Mouse (Mus musculus) CH12.LX (cell line): ENCODE measurements around the gene Zfand4. TPM values are rescaled to one million over a fixed set of nuclear protein-coding genes. Genes with fewer than 3 reads are reported as not detected.
A peak's percentile ranks its signal among the peaks of the same experiment; 100 is the strongest.

Experiments used
- DNase-seq: peaks from one replicate; pipeline ENCODE4 v3.0.0-alpha.2; 2013; ENCODE audit errors: extremely low read depth
- H3K27ac ChIP-seq: 2 replicates; pipeline ENCODE4 v1.5.1; 2012; ENCODE audit warnings: low read depth, mild to moderate bottlenecking, control low read depth, moderate library complexity; ENCODE audit not compliant: insufficient read depth
- H3K27me3 ChIP-seq: replicated peaks from 2 replicates; pipeline ENCODE3; 2012; ENCODE audit warnings: inconsistent platforms
- H3K36me3 ChIP-seq, 2 experiments: replicated peaks in 1 of 2; 2 replicates each; pipeline versions ENCODE3 to v1.6.1; 2012; ENCODE audit warnings: inconsistent platforms in 1 of 2, low read length in 1 of 2, mild to moderate bottlenecking in 1 of 2, mixed read lengths in 1 of 2, moderate library complexity in 1 of 2; ENCODE audit not compliant: control insufficient read depth in 1 of 2, insufficient read depth in 1 of 2
- H3K4me1 ChIP-seq, 2 experiments: 2 replicates each; pipeline ENCODE4 v1.6.1; 2012; ENCODE audit warnings: inconsistent platforms in 1 of 2, moderate library complexity in 1 of 2; ENCODE audit not compliant: insufficient read depth in 2 of 2, control insufficient read depth in 1 of 2
- H3K4me2 ChIP-seq: 2 replicates; pipeline ENCODE4 v1.6.1; 2012; ENCODE audit warnings: low read depth, mild to moderate bottlenecking, control low read depth; ENCODE audit not compliant: poor library complexity, insufficient read depth, severe bottlenecking
- H3K4me3 ChIP-seq, 3 experiments: fragments of 150-350 bp in 1 of 3; sonication (generic) in 1 of 3; replicated peaks in 1 of 3; 2 replicates each; pipeline versions ENCODE3 to v1.5.1; 2011 to 2012; ENCODE audit warnings: low read depth in 2 of 3, low read length in 2 of 3, mild to moderate bottlenecking in 2 of 3, moderate library complexity in 2 of 3, control low read depth in 1 of 3, improper control_type of control experiment in 1 of 3, inconsistent platforms in 1 of 3, mixed read lengths in 1 of 3; ENCODE audit not compliant: poor library complexity in 1 of 3
- H3K79me2 ChIP-seq: replicated peaks from 2 replicates; pipeline ENCODE4 v1.6.1; 2012; ENCODE audit warnings: mild to moderate bottlenecking, moderate library complexity; ENCODE audit not compliant: control insufficient read depth, poor library complexity, insufficient read depth, severe bottlenecking; ENCODE audit errors: extremely low read depth
- H3K9ac ChIP-seq: 2 replicates; pipeline ENCODE4 v1.6.1; 2012; ENCODE audit warnings: low read depth, mild to moderate bottlenecking, control low read depth, moderate library complexity; ENCODE audit not compliant: insufficient read depth
- H3K9me3 ChIP-seq: replicated peaks from 2 replicates; pipeline ENCODE3; 2012; ENCODE audit warnings: low read length, inconsistent platforms, mixed read lengths
- CHD2 ChIP-seq: IDR thresholded peaks from 2 replicates; pipeline ENCODE4 v1.6.1; 2011; ENCODE audit warnings: low read length, improper control_type of control experiment
- GABPA ChIP-seq: IDR thresholded peaks from 2 replicates; pipeline ENCODE4 v1.6.1; 2012; ENCODE audit warnings: low read depth, low read length, improper control_type of control experiment, inconsistent platforms; ENCODE audit not compliant: insufficient replicate concordance
- HCFC1 ChIP-seq: IDR thresholded peaks from 2 replicates; pipeline ENCODE4 v1.6.1; 2012; ENCODE audit warnings: low read depth, mild to moderate bottlenecking, inconsistent platforms, low read length, improper control_type of control experiment
- IRF4 ChIP-seq: IDR thresholded peaks from 2 replicates; pipeline ENCODE4 v1.6.1; 2014; ENCODE audit warnings: low read depth, mild to moderate bottlenecking, inconsistent platforms, low read length, improper control_type of control experiment
- JUN ChIP-seq: IDR thresholded peaks from 2 replicates; pipeline ENCODE4 v1.6.1; 2011; ENCODE audit warnings: low read depth, mild to moderate bottlenecking, low read length, improper control_type of control experiment, moderate library complexity; ENCODE audit not compliant: insufficient read depth
- KAT2A ChIP-seq: IDR thresholded peaks from 2 replicates; pipeline ENCODE4 v1.6.1; 2012; ENCODE audit warnings: low read length, improper control_type of control experiment, inconsistent platforms; ENCODE audit not compliant: insufficient replicate concordance
- MEF2A ChIP-seq: IDR thresholded peaks from 2 replicates; pipeline ENCODE4 v1.6.1; 2014; ENCODE audit warnings: low read depth, mild to moderate bottlenecking, inconsistent platforms, low read length, improper control_type of control experiment, borderline replicate concordance
- NELFE ChIP-seq: IDR thresholded peaks from 2 replicates; pipeline ENCODE4 v1.6.1; 2011; ENCODE audit warnings: low read depth, low read length, improper control_type of control experiment
- POLR2A ChIP-seq: IDR thresholded peaks from 2 replicates; pipeline ENCODE4 v1.6.1; 2011; ENCODE audit warnings: low read depth, mild to moderate bottlenecking, improper control_type of control experiment, low read length
- POLR2AphosphoS2 ChIP-seq: IDR thresholded peaks from 2 replicates; pipeline ENCODE4 v1.6.1; 2011; ENCODE audit warnings: low read depth, low read length, improper control_type of control experiment
- SMC3 ChIP-seq: IDR thresholded peaks from 2 replicates; pipeline ENCODE4 v1.6.1; 2011; ENCODE audit warnings: low read depth, low read length, improper control_type of control experiment
- TBP ChIP-seq: conservative IDR thresholded peaks from 2 replicates; pipeline ENCODE4 v1.6.1; 2011; ENCODE audit warnings: low read depth, low read length, improper control_type of control experiment
- TCF12 ChIP-seq: IDR thresholded peaks from 2 replicates; pipeline ENCODE4 v1.6.1; 2014; ENCODE audit warnings: low read depth, mild to moderate bottlenecking, inconsistent platforms, low read length, improper control_type of control experiment
- USF1 ChIP-seq: IDR thresholded peaks from 2 replicates; pipeline ENCODE4 v1.6.1; 2014; ENCODE audit warnings: low read depth, mild to moderate bottlenecking, inconsistent platforms, low read length, improper control_type of control experiment
- ZMIZ1 ChIP-seq: IDR thresholded peaks from 2 replicates; pipeline ENCODE4 v1.6.1; 2012; ENCODE audit warnings: low read depth, mild to moderate bottlenecking, inconsistent platforms, low read length, improper control_type of control experiment
- ZNF384 ChIP-seq: IDR thresholded peaks from 2 replicates; pipeline ENCODE4 v1.6.1; 2012; ENCODE audit warnings: low read depth, low read length, improper control_type of control experiment, inconsistent platforms
- dilution Hi-C: fragments of 300-500 bp; cut with MboI; formaldehyde crosslinking; loops from 2 replicates; pipeline ENCODE4 v1.14.3; 2020; ENCODE audit warnings: low sequenced_read_pairs; ENCODE audit not compliant: extremely low pct_unique_long_range_greater_than_20kb, extremely low pct_ligation_motif_present
- in situ Hi-C: fragments of 300-500 bp; cut with MboI; formaldehyde crosslinking; loops from 3 replicates; pipeline ENCODE4 v1.14.3; 2019; ENCODE audit warnings: low sequenced_read_pairs, low pct_ligation_motif_present, low pct_unique_long_range_greater_than_20kb, mixed read lengths
- polyA plus RNA-seq: library from polyadenylated mRNA; unstranded; fragments of >175 nt; gene quantifications from 2 replicates; pipeline ENCODE4 v1.2.1, GENCODE M21; 2012; ENCODE audit warnings: low read depth; ENCODE audit not compliant: insufficient read length
- total RNA-seq, 2 experiments: library from RNA; depleted of rRNA; stranded (reverse); fragments of 300-350 nt in 1 of 2; fragments of >200 nt in 1 of 2; gene quantifications; 2 replicates each; pipeline ENCODE4 v1.2.3; 2012 to 2014

Zfand4 gene
- total and polyA plus RNA-seq, 3 experiments: 2.2 to 3.8 (median 3.1) TPM

DNA sequence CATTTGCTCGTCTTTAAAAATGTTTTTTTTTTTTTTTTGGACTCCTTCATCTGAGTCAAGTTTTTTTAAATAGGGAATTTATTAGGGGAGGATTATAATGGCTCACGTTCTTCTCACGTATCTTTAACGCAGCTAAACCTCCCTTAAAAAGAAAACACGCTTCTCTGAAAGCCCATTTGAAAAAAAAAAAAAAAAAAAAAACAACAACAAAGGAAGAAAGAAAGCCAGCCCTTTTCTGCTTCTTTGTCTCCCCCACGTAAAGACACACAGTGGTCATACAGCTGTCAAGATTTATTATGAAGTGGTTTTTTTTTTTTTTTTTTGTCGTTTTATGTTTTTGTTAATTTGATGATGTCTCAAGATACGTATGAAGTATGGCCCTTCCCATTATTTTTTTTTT is 74.5 kb downstream of the Zfand4 start:
- in situ Hi-C loops: no loop called here
- H3K27me3 ChIP-seq: peaks cover 8% of the 10 kb centered on the region
- peak overlapping the region; percentile 50 for H3K9ac ChIP-seq
- no peaks in the 10 kb centered on the region for H3K4me1 ChIP-seq
- no peaks in the 10 kb centered on the region for H3K36me3 ChIP-seq
- peak overlapping the region; percentile 60 to 91 (median 78) for H3K4me3 ChIP-seq
- no peaks in the 10 kb centered on the region for H3K9me3 ChIP-seq
- TF ChIP-seq POLR2AphosphoS2 (no peak), ZNF384 (peak; percentile 82)
- dilution Hi-C loops: no loop called here
- peak overlapping the region; percentile 30 for H3K4me2 ChIP-seq
- no peaks in the 10 kb centered on the region for H3K79me2 ChIP-seq
- no peak for DNase-seq
- no peak overlapping the region for H3K27ac ChIP-seq

- in situ Hi-C loops (no loop called here), dilution Hi-C loops (no loop called here)
- Histone ChIP-seq H3K36me3 (no peaks in the 10 kb centered on the region), H3K4me3 (no peak overlapping the region), H3K9ac (no peak overlapping the region), H3K4me2 (no peak overlapping the region), H3K9me3 (no peaks in the 10 kb centered on the region), H3K79me2 (no peaks in the 10 kb centered on the region), H3K27me3 (peaks cover 8% of the 10 kb centered on the region), H3K27ac (no peak overlapping the region), H3K4me1 (no peaks in the 10 kb centered on the region)
- TF ChIP-seq ZNF384: no peak
- TF ChIP-seq SMC3: no peak
- TF ChIP-seq USF1: no peak
- TF ChIP-seq KAT2A: no peak
- TF ChIP-seq MEF2A: no peak
- TF ChIP-seq TCF12: no peak
- no peak for TF ChIP-seq IRF4
- TF ChIP-seq POLR2A: no peak
- no peak for TF ChIP-seq NELFE
- no peak for TF ChIP-seq POLR2AphosphoS2
- no peak for DNase-seq
Measured at GRCm38 (mm10) chr6:116339088-116339487, 75.1 kb downstream of the Zfand4 start.

- in situ Hi-C loops: no loop called here
- Histone ChIP-seq H3K4me2 (no peak overlapping the region), H3K27ac (no peak overlapping the region), H3K79me2 (no peaks in the 10 kb centered on the region), H3K4me3 (no peak overlapping the region), H3K9ac (no peak overlapping the region), H3K9me3 (no peaks in the 10 kb centered on the region), H3K4me1 (no peaks in the 10 kb centered on the region), H3K27me3 (peaks cover 8% of the 10 kb centered on the region), H3K36me3 (no peaks in the 10 kb centered on the region)
- TF ChIP-seq TBP (no peak), ZMIZ1 (no peak), POLR2AphosphoS2 (no peak), TCF12 (no peak), MEF2A (no peak), CHD2 (no peak), POLR2A (no peak), USF1 (no peak), GABPA (no peak), JUN (no peak), HCFC1 (no peak)
- dilution Hi-C loops: no loop called here
- no peak for DNase-seq
Measured at GRCm38 (mm10) chr6:116340521-116340920, 76.5 kb downstream of the Zfand4 start.
